Mouse (Mus musculus): ENCODE measurements at regions not wholly inside any gene's neighbourhood (a gene's known extent, or its start where the extent isn't known, plus 50 kb on each side); places are given as distances from the start of the nearest gene placed in this dataset.

GRCm38 (mm10) chr6:6290427-6290826 lies 73.5 kb upstream of the Slc25a13 start:
- DNase-seq, result no peak

- DNase-seq, result peak; percentile 58 to 64
These were observed 72.8 kb upstream of the Slc25a13 start for GRCm38 (mm10) chr6:6289806-6290205.

- DNase-seq, result no peak
These were observed 64.0 kb upstream of the Slc25a13 start for GRCm38 (mm10) chr6:6280812-6281568.

GRCm38 (mm10) chr6:6279646-6280045 lies 62.7 kb upstream of the Slc25a13 start:
- DNase-seq, result no peak

- no peak for DNase-seq
These were observed 53.6 kb upstream of the Slc25a13 start for GRCm38 (mm10) chr6:6270545-6270944.

Data from adrenal gland, postnatal 36 days (tissue).